Mouse (Mus musculus) frontal cortex, postnatal 10 days (tissue): ENCODE results near the gene Ddrgk1.
"Not testable (repeated sequence)": the region's sequence is repeated elsewhere in the genome, so short reads cannot be mapped to it uniquely, and the experiment has no call there.

Experiments used
- DNase-seq, 2 experiments: peaks; one replicate each; pipeline ENCODE4 v3.0.0; 2022; ENCODE audit warnings: low spot score in 2 of 2, mixed read lengths in 1 of 2

Ddrgk1 gene

GRCm38 (mm10) chr2:130653760-130654159 lies 10.7 kb downstream of the Ddrgk1 start:
- no peak for DNase-seq

GRCm38 (mm10) chr2:130653303-130653702 lies 11.2 kb downstream of the Ddrgk1 start:
- DNase-seq = no peak

GRCm38 (mm10) chr2:130649028-130649427 lies 15.4 kb downstream of the Ddrgk1 start:
- DNase-seq = not testable (repeated sequence)

- DNase-seq = no peak
These were observed 19.3 kb downstream of the Ddrgk1 start for GRCm38 (mm10) chr2:130645198-130645597.

- DNase-seq = peak; percentile 85 to 89
These were observed 21.6 kb downstream of the Ddrgk1 start, which contains the start of gene Lzts3 for GRCm38 (mm10) chr2:130642684-130643369. TSS of gene Lzts3 (minus strand) at chr2:130642803.

GRCm38 (mm10) chr2:130642197-130642660 lies 22.2 kb downstream of the Ddrgk1 start:
- DNase-seq = no peak

GRCm38 (mm10) chr2:130641351-130642025 lies 23.0 kb downstream of the Ddrgk1 start:
- DNase-seq = no peak

- DNase-seq = no peak
These were observed 25.2 kb downstream of the Ddrgk1 start for GRCm38 (mm10) chr2:130639276-130639675.

- no peak for DNase-seq
These were observed 26.3 kb downstream of the Ddrgk1 start for GRCm38 (mm10) chr2:130638101-130638611.

GRCm38 (mm10) chr2:130635847-130636246 lies 28.6 kb downstream of the Ddrgk1 start:
- no peak for DNase-seq

- no peak for DNase-seq
These were observed 29.6 kb downstream of the Ddrgk1 start for GRCm38 (mm10) chr2:130634739-130635411.

- DNase-seq = no peak
These were observed 30.3 kb downstream of the Ddrgk1 start for GRCm38 (mm10) chr2:130634006-130634738.

GRCm38 (mm10) chr2:130632887-130633675 lies 31.4 kb downstream of the Ddrgk1 start:
- DNase-seq = no peak

- DNase-seq = no peak
These were observed 32.0 kb downstream of the Ddrgk1 start for GRCm38 (mm10) chr2:130632416-130632815.

GRCm38 (mm10) chr2:130629839-130630203 lies 34.6 kb downstream of the Ddrgk1 start, which contains the start of the genes Fastkd5 and Ubox5:
TSS of gene Fastkd5 (minus strand) at chr2:130630027.
TSS of gene Ubox5 (minus strand) at chr2:130630038.
- DNase-seq = peak; percentile 73 to 84

GRCm38 (mm10) chr2:130629080-130629838 lies 35.2 kb downstream of the Ddrgk1 start:
- no peak for DNase-seq

GRCm38 (mm10) chr2:130628424-130628823 lies 36.0 kb downstream of the Ddrgk1 start:
- DNase-seq = no peak

- no peak for DNase-seq
These were observed 45.5 kb downstream of the Ddrgk1 start for GRCm38 (mm10) chr2:130618972-130619371.

- DNase-seq = no peak
These were observed 51.4 kb downstream of the Ddrgk1 start for GRCm38 (mm10) chr2:130613091-130613490.
